In genomic region chr9:34749161-34749560, GRCm38 (mm10) we compare ENCODE assay signal across 24 mouse cellular contexts.
A peak's percentile ranks its signal among the peaks of the same experiment; 100 is the strongest.
DNase-seq lines count a peak whose midpoint lies in the region; ATAC-seq lines count a peak whose summit lies in the region.
"Had no signal": no experiment of that assay in that cellular context is flagged by ENCODE, and none has a peak within 500 bp of the region (broad histone marks: within the 10 kb centered on the region; RNA-seq: fewer than 3 reads in every experiment).

No protein-coding gene starts in this region.

- H3K4me1 ChIP-seq in forebrain, embryonic 15.5 days, result peaks cover 38% of the 10 kb centered on the region
- no peaks in the 10 kb centered on the region for H3K4me1 ChIP-seq in forebrain, embryonic 11.5 days (replicated peaks; ENCODE audit: control insufficient read depth, insufficient read depth, low read length)
- peaks cover 24% of the 10 kb centered on the region for H3K4me1 ChIP-seq in heart, embryonic 15.5 days (replicated peaks)

- WGBS in forebrain, embryonic 15.5 days, result 89% methylated on average over 7 of the region's 7 CpGs
- WGBS in forebrain, embryonic 11.5 days, result 88% methylated on average over 7 of the region's 7 CpGs
- WGBS in heart, embryonic 15.5 days, result 59% methylated on average over 7 of the region's 7 CpGs

- H3K27ac ChIP-seq in forebrain, embryonic 15.5 days (replicated peaks), result peak overlapping the region; percentile 24; the same call in 1 of the 2 replicates
- H3K27ac ChIP-seq in forebrain, embryonic 11.5 days (ENCODE audit: low read depth, low read length), result no peak overlapping the region
- H3K27ac ChIP-seq in heart, embryonic 15.5 days, result peak overlapping the region; percentile 45
- H3K27ac ChIP-seq: gastrocnemius, adult 2 months; hindbrain, embryonic 12.5 days; limb, embryonic 10.5 days; midbrain, embryonic 12.5 days; neural tube, embryonic 13.5 days had no signal

- no peak overlapping the region for H3K4me3 ChIP-seq in forebrain, embryonic 15.5 days
- no peak overlapping the region for H3K4me3 ChIP-seq in forebrain, embryonic 11.5 days (ENCODE audit: low read depth, low read length)
- no peak overlapping the region for H3K4me3 ChIP-seq in heart, embryonic 15.5 days
- H3K4me3 ChIP-seq: gastrocnemius, adult 2 months; hindbrain, embryonic 12.5 days; limb, embryonic 10.5 days; midbrain, embryonic 12.5 days; neural tube, embryonic 13.5 days had no signal

- H3K27me3 ChIP-seq in forebrain, embryonic 15.5 days, result no peaks in the 10 kb centered on the region
- no peaks in the 10 kb centered on the region for H3K27me3 ChIP-seq in forebrain, embryonic 11.5 days (ENCODE audit: control insufficient read depth, insufficient read depth, low read length)
- H3K27me3 ChIP-seq in heart, embryonic 15.5 days, result no peaks in the 10 kb centered on the region; the same call in 1 of the 2 replicates

- DNase-seq in forebrain, embryonic 11.5 days (ENCODE audit: low spot score), result no peak
- peak; percentile 67 for DNase-seq in cerebellum, adult 11 months
- DNase-seq in cerebellum, postnatal 10 days, result peak; percentile 75 to 78
- DNase-seq in retina, embryonic 14.5 days (ENCODE audit: low spot score), result no peak
- DNase-seq in MN1 (ENCODE audit: low spot score), result no peak
- DNase-seq in left cerebral cortex, adult 8-10 months (ENCODE audit: low spot score in 2 of 2), result no peak
- DNase-seq: adrenal gland, postnatal 25 days; embryo, embryonic 11 days; gastrocnemius, adult 2 months; kidney, adult 2 months; kidney, postnatal 10 days; liver, postnatal 0 days; lung, postnatal 10 days; thymus, postnatal 36 days had no signal

- H3K9me3 ChIP-seq in forebrain, embryonic 15.5 days, result no peaks in the 10 kb centered on the region
- no peaks in the 10 kb centered on the region for H3K9me3 ChIP-seq in forebrain, embryonic 11.5 days (ENCODE audit: control insufficient read depth, low read length)
- no peaks in the 10 kb centered on the region for H3K9me3 ChIP-seq in heart, embryonic 15.5 days (replicated peaks)
- H3K9me3 ChIP-seq: hindbrain, embryonic 12.5 days; limb, embryonic 10.5 days; midbrain, embryonic 12.5 days; neural tube, embryonic 13.5 days had no signal

- no peak overlapping the region for H3K9ac ChIP-seq in forebrain, embryonic 15.5 days (replicated peaks)
- no peak overlapping the region for H3K9ac ChIP-seq in forebrain, embryonic 11.5 days (ENCODE audit: low read length)
- no peak overlapping the region for H3K9ac ChIP-seq in heart, embryonic 15.5 days
- H3K9ac ChIP-seq: forebrain, postnatal 0 days; hindbrain, embryonic 12.5 days; liver, postnatal 0 days; midbrain, embryonic 12.5 days; neural tube, embryonic 13.5 days had no signal

- ATAC-seq in forebrain, embryonic 15.5 days (replicated peaks), result no peak
- ATAC-seq in forebrain, embryonic 11.5 days (replicated peaks; ENCODE audit: low FRiP score), result no peak
- ATAC-seq in heart, embryonic 15.5 days (replicated peaks; ENCODE audit: insufficient number of reproducible peaks, insufficient read depth, low FRiP score, low read depth), result no peak; the same call in 1 of the 2 replicates
- ATAC-seq: activated CD4-positive, CD25-positive, alpha-beta regulatory T cell, adult 4 months; CD4-positive, CD25-positive, alpha-beta regulatory T cell, adult 4 months; inflammation-experienced regulatory T-cells, adult 6 months; liver, postnatal 0 days had no signal

- no peaks in the 10 kb centered on the region for H3K36me3 ChIP-seq in forebrain, embryonic 15.5 days
- no peaks in the 10 kb centered on the region for H3K36me3 ChIP-seq in forebrain, embryonic 11.5 days (ENCODE audit: control insufficient read depth, insufficient read depth, low read length)
- H3K36me3 ChIP-seq in heart, embryonic 15.5 days, result no peaks in the 10 kb centered on the region
- H3K36me3 ChIP-seq: hindbrain, embryonic 12.5 days; limb, embryonic 10.5 days; midbrain, embryonic 12.5 days; neural tube, embryonic 13.5 days had no signal

- H3K4me2 ChIP-seq in forebrain, embryonic 15.5 days (replicated peaks), result no peak overlapping the region
- H3K4me2 ChIP-seq in forebrain, embryonic 11.5 days (ENCODE audit: low read depth, low read length, severe bottlenecking), result no peak overlapping the region
- no peak overlapping the region for H3K4me2 ChIP-seq in heart, embryonic 15.5 days
- H3K4me2 ChIP-seq: hindbrain, embryonic 12.5 days; midbrain, embryonic 12.5 days; neural tube, embryonic 13.5 days had no signal

Comparison
In these comparisons a context has a peak if more than half of its experiments do, and no peak if none do; other contexts are left out.
1. DNase-seq: peak in cerebellum, adult 11 months (single experiment) and cerebellum, postnatal 10 days (2 of 2); none in forebrain, embryonic 11.5 days (single experiment), retina, embryonic 14.5 days (single experiment), MN1 (single experiment) and left cerebral cortex, adult 8-10 months (0 of 2).